7 mouse cellular contexts compared by ENCODE assay signal in the genomic region with DNA sequence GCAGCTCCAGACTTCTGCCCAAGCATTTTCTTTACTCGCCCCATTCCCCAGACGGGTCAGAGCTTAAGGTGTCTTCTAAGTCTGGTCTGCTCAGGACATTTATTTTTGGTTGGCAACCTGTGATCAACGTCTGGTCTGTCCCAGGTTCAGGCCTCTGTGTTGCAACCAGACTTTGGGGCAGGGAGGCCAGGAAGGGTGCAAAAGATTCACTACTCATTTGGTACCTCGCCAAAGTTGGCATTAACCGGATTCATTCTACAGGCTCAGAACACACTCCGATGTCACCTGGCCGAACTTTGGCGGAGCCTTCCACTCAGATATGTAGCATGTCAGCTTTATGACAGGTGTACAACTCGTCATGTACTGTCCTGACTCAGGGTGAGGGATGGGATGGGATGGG. TPM values are rescaled to one million over a fixed set of nuclear protein-coding genes. Genes with fewer than 3 reads are reported as not detected.
DNase-seq lines count a peak whose midpoint lies in the region; ATAC-seq lines count a peak whose summit lies in the region.

No protein-coding gene starts in this region.

- no peaks in the 10 kb centered on the region for H3K36me3 ChIP-seq in lung, embryonic 16.5 days (ENCODE audit: control insufficient read depth, insufficient read depth, low read length)
- H3K36me3 ChIP-seq in forebrain, embryonic 14.5 days (ENCODE audit: control insufficient read depth, insufficient read depth, low read length) = no peaks in the 10 kb centered on the region
- H3K36me3 ChIP-seq in limb, embryonic 12.5 days = no peaks in the 10 kb centered on the region
- no peaks in the 10 kb centered on the region for H3K36me3 ChIP-seq in stomach, embryonic 15.5 days

- H3K9ac ChIP-seq in lung, embryonic 16.5 days (ENCODE audit: low read length) = peak overlapping the region; percentile 1
- H3K9ac ChIP-seq in forebrain, embryonic 14.5 days (ENCODE audit: low read length) = peak overlapping the region; percentile 70; the same call in 1 of the 2 replicates
- H3K9ac ChIP-seq in limb, embryonic 12.5 days (replicated peaks) = 0 out of 2 replicates have a peak overlapping the region, but pooled peaks have one; percentile 18
- H3K9ac ChIP-seq in stomach, embryonic 15.5 days = no peak overlapping the region

- 0 out of 2 replicates have a peak, but pooled peaks have one; percentile 2 for ATAC-seq in lung, embryonic 16.5 days (ENCODE audit: low read depth)
- peak; percentile 19 for ATAC-seq in forebrain, embryonic 14.5 days
- peak; percentile 19; the same call in 1 of the 2 replicates for ATAC-seq in limb, embryonic 12.5 days (ENCODE audit: insufficient number of reproducible peaks, insufficient read depth, low FRiP score, low TSS enrichment, low read depth)
- no peak for ATAC-seq in stomach, embryonic 15.5 days (ENCODE audit: insufficient read depth, low FRiP score, low read depth)

- peak overlapping the region; percentile 20 for H3K27ac ChIP-seq in lung, embryonic 16.5 days (ENCODE audit: low read length)
- 0 out of 2 replicates have a peak overlapping the region, but pooled peaks have one; percentile 21 for H3K27ac ChIP-seq in forebrain, embryonic 14.5 days (ENCODE audit: low read depth, low read length)
- H3K27ac ChIP-seq in limb, embryonic 12.5 days = peak overlapping the region; percentile 79
- H3K27ac ChIP-seq in stomach, embryonic 15.5 days = peak overlapping the region; percentile 67

- no peaks in the 10 kb centered on the region for H3K9me3 ChIP-seq in lung, embryonic 16.5 days (ENCODE audit: control insufficient read depth, low read length)
- no peaks in the 10 kb centered on the region for H3K9me3 ChIP-seq in forebrain, embryonic 14.5 days (replicated peaks; ENCODE audit: control insufficient read depth, low read length)
- H3K9me3 ChIP-seq in limb, embryonic 12.5 days = no peaks in the 10 kb centered on the region
- H3K9me3 ChIP-seq in stomach, embryonic 15.5 days = no peaks in the 10 kb centered on the region

- DNase-seq in lung, postnatal 10 days = no peak
- DNase-seq in forebrain, embryonic 14.5 days (ENCODE audit: low spot score) = no peak
- no peak for DNase-seq in left cerebral cortex, adult 11 months (ENCODE audit: low spot score)
- DNase-seq in adipocyte (ENCODE audit: low spot score) = no peak

- H3K4me3 ChIP-seq in lung, embryonic 16.5 days (ENCODE audit: low read length) = peak overlapping the region; percentile 64
- peak overlapping the region; percentile 47 for H3K4me3 ChIP-seq in forebrain, embryonic 14.5 days (ENCODE audit: low read depth, low read length)
- peak overlapping the region; percentile 58 for H3K4me3 ChIP-seq in limb, embryonic 12.5 days (replicated peaks)
- peak overlapping the region; percentile 52 for H3K4me3 ChIP-seq in stomach, embryonic 15.5 days (replicated peaks)

- H3K27me3 ChIP-seq in lung, embryonic 16.5 days (ENCODE audit: control insufficient read depth, insufficient read depth, low read depth, low read length) = no peaks in the 10 kb centered on the region
- H3K27me3 ChIP-seq in forebrain, embryonic 14.5 days (replicated peaks; ENCODE audit: control insufficient read depth, insufficient read depth, low read length) = no peaks in the 10 kb centered on the region
- H3K27me3 ChIP-seq in limb, embryonic 12.5 days = no peaks in the 10 kb centered on the region
- H3K27me3 ChIP-seq in stomach, embryonic 15.5 days (replicated peaks) = no peaks in the 10 kb centered on the region

- H3K4me1 ChIP-seq in lung, embryonic 16.5 days (replicated peaks; ENCODE audit: control insufficient read depth, insufficient read depth, low read length) = peaks cover 37% of the 10 kb centered on the region
- H3K4me1 ChIP-seq in forebrain, embryonic 14.5 days (ENCODE audit: control insufficient read depth, insufficient read depth, low read length) = peaks cover 15% of the 10 kb centered on the region
- peaks cover 58% of the 10 kb centered on the region for H3K4me1 ChIP-seq in limb, embryonic 12.5 days (replicated peaks)
- H3K4me1 ChIP-seq in stomach, embryonic 15.5 days = peaks cover 51% of the 10 kb centered on the region

- WGBS in lung, embryonic 16.5 days = 34% methylated on average over 9 of the region's 9 CpGs
- 38% methylated on average over 9 of the region's 9 CpGs for WGBS in forebrain, embryonic 14.5 days
- WGBS in limb, embryonic 12.5 days = 39% methylated on average over 9 of the region's 9 CpGs
- 30% methylated on average over 9 of the region's 9 CpGs for WGBS in stomach, embryonic 15.5 days

- H3K4me2 ChIP-seq in lung, embryonic 16.5 days (ENCODE audit: low read depth, low read length) = peak overlapping the region; percentile 85
- peak overlapping the region; percentile 74 for H3K4me2 ChIP-seq in forebrain, embryonic 14.5 days (ENCODE audit: low read length)
- H3K4me2 ChIP-seq in limb, embryonic 12.5 days = peak overlapping the region; percentile 84
- H3K4me2 ChIP-seq in stomach, embryonic 15.5 days = peak overlapping the region; percentile 86

RNA-seq across cellular contexts. Expression of a gene that starts 0.5 kb away (rescaled TPM):
- 52.8 and 56.0 TPM in 2 replicates for polyA plus RNA-seq in lung, embryonic 16.5 days (2015; fragmentation: Nextera tagmentation; extraction: Ambion mirVana)
- 51.9 and 60.2 TPM in 2 replicates for polyA plus RNA-seq in forebrain, embryonic 14.5 days (2014; fragmentation: Nextera tagmentation; extraction: Ambion mirVana)
- polyA plus RNA-seq in limb, embryonic 12.5 days (2016; fragmentation: Nextera tagmentation; extraction: Ambion mirVana) = 56.0 and 57.8 TPM in 2 replicates
- 48.6 and 48.7 TPM in 2 replicates for polyA plus RNA-seq in stomach, embryonic 15.5 days (2015; fragmentation: Nextera tagmentation; extraction: Ambion mirVana)

RNA-seq across cellular contexts. Expression of a gene that starts 0.7 kb away (rescaled TPM):
- 18.0 and 21.8 TPM in 2 replicates for polyA plus RNA-seq in lung, embryonic 16.5 days (2015; fragmentation: Nextera tagmentation; extraction: Ambion mirVana)
- polyA plus RNA-seq in forebrain, embryonic 14.5 days (2014; fragmentation: Nextera tagmentation; extraction: Ambion mirVana) = 5.5 and 5.9 TPM in 2 replicates
- polyA plus RNA-seq in limb, embryonic 12.5 days (2016; fragmentation: Nextera tagmentation; extraction: Ambion mirVana) = 10.6 and 16.1 TPM in 2 replicates
- 26.2 and 26.9 TPM in 2 replicates for polyA plus RNA-seq in stomach, embryonic 15.5 days (2015; fragmentation: Nextera tagmentation; extraction: Ambion mirVana)

RNA-seq across cellular contexts. Expression of a gene that starts 5.1 kb away (rescaled TPM):
- polyA plus RNA-seq in lung, embryonic 16.5 days (2015; fragmentation: Nextera tagmentation; extraction: Ambion mirVana) = 58.6 and 60.7 TPM in 2 replicates
- polyA plus RNA-seq in forebrain, embryonic 14.5 days (2014; fragmentation: Nextera tagmentation; extraction: Ambion mirVana) = 199 and 226 TPM in 2 replicates
- 172 and 176 TPM in 2 replicates for polyA plus RNA-seq in limb, embryonic 12.5 days (2016; fragmentation: Nextera tagmentation; extraction: Ambion mirVana)
- polyA plus RNA-seq in stomach, embryonic 15.5 days (2015; fragmentation: Nextera tagmentation; extraction: Ambion mirVana) = 51.8 and 58.9 TPM in 2 replicates

RNA-seq across cellular contexts. Expression of a gene that starts 9.8 kb away (rescaled TPM):
- polyA plus RNA-seq in lung, embryonic 16.5 days (2015; fragmentation: Nextera tagmentation; extraction: Ambion mirVana) = 25.0 and 29.7 TPM in 2 replicates
- 29.4 and 36.8 TPM in 2 replicates for polyA plus RNA-seq in forebrain, embryonic 14.5 days (2014; fragmentation: Nextera tagmentation; extraction: Ambion mirVana)
- 45.0 and 51.1 TPM in 2 replicates for polyA plus RNA-seq in limb, embryonic 12.5 days (2016; fragmentation: Nextera tagmentation; extraction: Ambion mirVana)
- polyA plus RNA-seq in stomach, embryonic 15.5 days (2015; fragmentation: Nextera tagmentation; extraction: Ambion mirVana) = 37.9 and 50.7 TPM in 2 replicates

RNA-seq across cellular contexts. Expression of a gene that starts 17.8 kb away (rescaled TPM):
- polyA plus RNA-seq in lung, embryonic 16.5 days (2015; fragmentation: Nextera tagmentation; extraction: Ambion mirVana) = 0.18 TPM in 2 replicates
- 0.56 and 0.89 TPM in 2 replicates for polyA plus RNA-seq in forebrain, embryonic 14.5 days (2014; fragmentation: Nextera tagmentation; extraction: Ambion mirVana)
- polyA plus RNA-seq in limb, embryonic 12.5 days (2016; fragmentation: Nextera tagmentation; extraction: Ambion mirVana) = 0.65 and 0.90 TPM in 2 replicates
- 0.19 and 0.42 TPM in 2 replicates for polyA plus RNA-seq in stomach, embryonic 15.5 days (2015; fragmentation: Nextera tagmentation; extraction: Ambion mirVana)

Comparison
In these comparisons a context has a peak if more than half of its experiments do, and no peak if none do; other contexts are left out.
1. H3K27ac ChIP-seq: peak in every context shown above with its lines; median percentile 79 in limb, embryonic 12.5 days; 67 in stomach, embryonic 15.5 days; 21 in forebrain, embryonic 14.5 days; 20 in lung, embryonic 16.5 days.